Mouse (Mus musculus) cerebellum, adult 11-12 months (tissue): Measurements from ENCODE around the gene Lrp10.

Experiments
- DNase-seq: peaks from one replicate; pipeline ENCODE4 v3.0.0; 2022

Lrp10 gene

DNA sequence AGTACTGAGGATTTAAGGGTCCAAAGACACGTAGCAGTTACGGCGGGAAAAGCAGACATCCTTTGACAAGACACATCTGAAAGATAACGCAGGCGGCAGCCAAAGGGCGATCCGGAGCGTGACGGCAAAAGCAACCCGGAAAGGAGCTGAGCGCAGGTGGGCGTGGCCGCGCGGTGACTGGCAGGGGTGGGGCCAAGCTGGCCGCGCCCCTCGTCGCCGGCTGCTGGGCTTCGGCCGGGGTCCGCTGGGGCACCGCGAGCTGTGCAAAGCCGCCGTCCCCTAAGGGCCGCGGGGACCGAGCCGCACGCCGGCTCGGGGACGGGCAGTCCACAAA is at the start of gene Lrp10:
Gene Lrp10 (plus strand): TSS at position 179 of the 334 bp plus-strand sequence.
- peak; percentile 84 for DNase-seq

GRCm38 (mm10) chr14:54415241-54416020 is 48.5 kb upstream of the Lrp10 start:
- no peak for DNase-seq

- DNase-seq, result no peak
Observed at GRCm38 (mm10) chr14:54416229-54416775, 47.6 kb upstream of the Lrp10 start.

GRCm38 (mm10) chr14:54416830-54417229 is 47.1 kb upstream of the Lrp10 start:
- no peak for DNase-seq

DNA sequence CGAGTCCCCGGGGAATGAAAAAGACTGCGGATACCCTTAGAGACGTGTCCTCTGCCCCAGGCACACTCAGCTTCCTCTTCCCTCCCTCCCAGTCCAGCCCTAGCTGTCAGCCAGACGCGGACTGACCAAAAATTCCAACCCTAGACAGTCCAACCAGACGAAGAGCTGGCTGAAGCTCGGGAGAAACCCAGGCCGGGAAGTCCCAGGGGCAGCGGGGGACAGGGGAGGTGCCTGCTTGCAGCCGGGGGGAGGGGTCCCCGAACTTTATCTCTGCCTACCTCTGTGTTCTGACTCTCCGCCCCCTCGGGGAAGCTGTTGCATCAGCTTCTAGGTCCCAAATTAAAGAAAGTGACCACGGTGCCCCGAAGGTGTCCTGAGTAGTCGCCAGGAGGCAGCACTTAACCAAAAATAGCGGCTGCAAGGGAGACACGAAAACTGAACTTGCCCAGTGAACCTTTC is 46.3 kb upstream of the Lrp10 start, which contains the start of gene Slc7a7:
Gene Slc7a7 (minus strand): TSS at position 158 of the 459 bp plus-strand sequence.
- DNase-seq, result no peak

GRCm38 (mm10) chr14:54421014-54421413 is 42.9 kb upstream of the Lrp10 start:
- DNase-seq, result no peak

- no peak for DNase-seq
Observed at GRCm38 (mm10) chr14:54423406-54423805, 40.5 kb upstream of the Lrp10 start.

DNA sequence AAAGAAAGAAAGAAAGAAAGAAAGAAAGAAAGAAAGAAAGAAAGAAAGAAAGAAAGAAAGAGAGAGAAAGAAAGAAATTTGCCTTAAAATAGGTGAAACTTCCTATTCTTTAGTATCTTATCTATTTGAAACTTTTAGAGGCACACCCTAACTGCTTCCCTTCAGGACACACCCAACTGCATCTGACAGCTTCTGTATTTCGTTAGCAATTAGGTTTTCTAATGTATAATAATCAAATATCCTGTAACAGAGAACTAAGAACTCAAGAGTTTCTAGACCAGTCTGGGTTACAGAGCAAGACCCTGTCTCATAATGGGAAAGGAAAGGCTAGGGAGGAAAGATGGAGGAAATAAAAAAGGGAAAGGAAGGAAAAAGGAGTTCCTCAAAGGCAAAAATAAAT is 39.3 kb upstream of the Lrp10 start:
- DNase-seq, result no peak

GRCm38 (mm10) chr14:54425540-54425939 is 38.4 kb upstream of the Lrp10 start:
- no peak for DNase-seq

- DNase-seq, result no peak
Observed at GRCm38 (mm10) chr14:54426003-54426688, 37.8 kb upstream of the Lrp10 start.

- DNase-seq, result peak; percentile 88
Observed at GRCm38 (mm10) chr14:54426689-54427398, 37.1 kb upstream of the Lrp10 start, which contains the start of gene Mrpl52. Gene Mrpl52 (plus strand): TSS chr14:54426909.

DNA sequence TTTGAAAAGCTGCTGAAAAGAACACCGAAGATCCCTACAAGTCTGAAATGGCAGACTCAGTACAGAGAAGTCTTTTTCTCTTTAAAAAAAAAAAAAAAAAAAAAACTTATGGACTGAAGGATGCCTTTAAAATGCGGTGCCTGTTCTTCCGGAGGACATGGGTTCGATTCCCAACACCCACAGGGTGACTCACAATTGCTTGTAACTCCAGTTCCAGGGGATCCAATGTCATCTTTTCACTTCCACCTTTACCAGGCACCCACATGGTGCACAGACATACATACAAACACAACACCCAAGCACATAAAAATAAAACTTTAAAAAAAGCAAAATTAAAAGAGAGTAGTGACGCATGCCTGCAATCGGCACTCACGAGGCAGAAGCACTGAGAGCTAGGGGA is 36.2 kb upstream of the Lrp10 start:
- DNase-seq, result no peak

- no peak for DNase-seq
Observed at GRCm38 (mm10) chr14:54428421-54428820, 35.5 kb upstream of the Lrp10 start.

DNA sequence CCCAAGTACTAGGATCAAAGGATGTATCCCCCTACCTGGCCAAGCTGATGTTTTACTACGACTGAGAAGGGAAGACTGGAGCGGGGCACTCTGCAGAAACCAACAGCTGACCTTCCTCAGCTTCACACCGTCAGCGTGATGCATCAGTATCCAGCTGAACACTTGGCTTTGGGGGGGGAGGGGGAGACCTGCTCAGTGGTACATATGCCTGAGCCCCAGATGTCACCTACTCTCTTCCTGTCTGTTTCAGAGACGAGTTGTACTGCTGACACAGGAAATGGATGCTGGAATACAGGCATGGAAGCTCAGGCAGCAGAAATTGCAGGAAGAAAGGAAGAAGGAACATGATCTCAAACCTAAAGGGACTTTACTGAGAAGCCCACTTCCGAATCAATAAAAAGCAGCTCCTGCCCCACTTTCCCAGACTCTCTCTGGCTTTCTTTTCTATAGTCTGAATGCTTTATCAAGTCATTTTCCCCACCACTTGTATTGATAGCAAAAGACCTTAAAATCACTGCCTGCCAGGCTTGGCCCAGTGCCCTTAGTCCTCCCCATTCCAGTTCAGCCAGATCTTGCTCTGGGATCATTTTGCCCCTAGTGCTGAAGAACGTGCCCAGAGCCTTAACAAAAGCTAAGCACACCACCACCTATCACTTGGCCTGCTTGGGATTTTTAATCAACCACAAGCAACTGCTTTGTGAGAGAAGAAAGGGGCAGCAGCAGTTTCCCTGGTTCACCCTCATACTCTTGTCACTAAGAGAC is 34.4 kb upstream of the Lrp10 start:
- DNase-seq, result no peak

- DNase-seq, result no peak
Observed at GRCm38 (mm10) chr14:54430406-54431145, 33.4 kb upstream of the Lrp10 start.

DNA sequence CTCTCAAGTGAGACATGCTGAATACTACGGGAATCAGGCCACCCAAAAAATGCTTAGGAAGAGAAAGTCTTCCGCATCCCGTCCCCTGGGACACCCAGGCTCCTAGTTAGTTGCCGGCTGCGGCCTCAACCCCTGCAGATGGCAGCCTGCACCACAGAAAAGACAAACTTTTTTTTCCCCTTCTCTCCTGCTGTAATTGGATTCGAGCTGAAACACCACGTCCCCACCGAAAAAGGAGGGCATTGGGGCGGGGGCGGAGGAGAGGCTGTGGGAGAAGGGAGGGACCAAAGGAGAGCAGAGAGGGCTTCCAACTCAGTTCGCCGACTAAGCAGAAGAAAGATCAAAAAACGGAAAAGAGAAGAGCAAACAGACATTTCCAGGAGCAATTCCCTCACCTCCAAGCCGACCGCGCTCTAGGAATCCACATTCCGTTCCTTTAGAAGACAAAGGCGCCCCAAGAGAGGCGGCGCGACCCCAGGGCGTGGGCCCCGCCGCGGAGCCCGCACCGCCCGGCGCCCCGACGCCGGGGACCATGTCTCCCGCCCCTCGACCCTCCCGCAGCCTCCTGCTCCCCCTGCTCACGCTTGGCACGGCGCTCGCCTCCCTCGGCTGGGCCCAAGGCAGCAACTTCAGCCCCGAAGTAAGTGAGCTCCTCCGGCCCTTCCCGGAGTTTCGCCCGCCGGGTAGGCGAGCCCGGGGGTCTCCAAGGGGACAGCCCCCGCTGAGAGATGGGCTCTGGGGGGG is 32.4 kb upstream of the Lrp10 start, which contains the start of gene Mmp14:
Gene Mmp14 (plus strand): TSS at position 279 of the 744 bp plus-strand sequence.
- no peak for DNase-seq

- no peak for DNase-seq
Observed at GRCm38 (mm10) chr14:54432078-54432836, 31.7 kb upstream of the Lrp10 start.

- no peak for DNase-seq
Observed at GRCm38 (mm10) chr14:54432837-54433830, 30.8 kb upstream of the Lrp10 start.
